Mouse (Mus musculus): ENCODE measurements at regions not wholly inside any gene's neighbourhood (a gene's known extent, or its start where the extent isn't known, plus 50 kb on each side); places are given as distances from the start of the nearest gene placed in this dataset.

DNA sequence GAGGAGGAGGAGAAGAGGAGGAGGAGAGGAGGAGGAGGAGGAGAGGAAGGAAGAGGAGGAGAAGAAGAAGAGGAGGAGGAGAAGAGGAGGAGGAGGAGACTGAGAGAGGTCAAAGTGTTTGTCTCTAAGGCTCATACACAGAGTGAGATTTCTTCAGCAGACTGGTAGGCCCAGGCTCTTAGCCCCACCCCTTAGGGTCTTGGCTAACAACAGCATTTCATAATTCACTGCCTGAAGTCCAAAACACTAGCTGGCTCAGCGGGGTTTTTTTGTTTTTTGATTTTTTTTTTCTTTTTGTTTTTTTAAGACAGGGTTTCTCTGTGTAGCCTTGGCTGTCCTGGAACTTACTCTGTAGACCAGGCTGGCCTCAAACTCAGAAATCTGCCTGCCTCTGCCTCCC, 86.5 kb upstream of the Barx2 start:
- intact Hi-C loops (cut with DNase I; ENCODE audit: low total_unique reads), result no loop called here
- DNase-seq, result no peak

DNA sequence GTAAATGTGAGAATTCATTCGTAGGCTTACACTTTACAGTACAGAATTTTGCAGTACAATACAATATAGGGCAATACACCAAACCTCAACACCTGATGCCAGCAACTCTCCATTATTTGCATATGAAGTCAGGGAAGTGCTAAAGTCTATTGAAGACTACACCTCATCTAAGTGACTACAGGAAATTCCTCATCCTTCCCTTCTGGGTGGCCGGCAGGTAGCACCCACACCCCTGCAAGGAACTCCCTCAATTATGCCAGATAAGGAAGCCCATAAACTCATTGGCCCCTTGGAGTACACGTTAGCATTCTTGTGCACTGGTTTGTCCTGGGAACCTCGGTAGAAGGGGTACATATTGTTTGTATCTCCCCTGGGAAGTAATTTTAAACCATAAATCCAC, 89.7 kb upstream of the Barx2 start:
- DNase-seq, result no peak
- intact Hi-C loops (cut with DNase I; ENCODE audit: low total_unique reads), result no loop called here

DNA sequence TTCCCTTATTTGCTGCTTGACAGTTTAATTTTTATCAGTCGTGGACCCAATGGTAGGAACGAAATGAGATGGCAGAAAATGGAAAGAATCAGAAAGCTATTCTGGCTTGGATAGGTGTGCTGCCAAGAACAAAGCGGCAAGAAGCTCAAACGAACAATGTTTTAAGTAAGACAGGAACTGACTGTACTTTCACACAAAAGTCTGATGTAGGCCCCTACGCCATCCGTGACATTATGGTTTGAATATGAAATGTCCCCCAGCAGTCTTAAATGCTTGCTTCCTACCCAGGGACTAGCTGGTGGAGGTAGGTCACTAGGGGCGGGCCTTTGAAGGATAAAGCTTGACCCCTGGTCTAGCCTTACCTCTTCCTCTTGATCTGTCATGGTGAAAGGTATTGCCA, 90.5 kb upstream of the Barx2 start:
- no peak for DNase-seq
- intact Hi-C loops (cut with DNase I; ENCODE audit: low total_unique reads), result no loop called here

DNA sequence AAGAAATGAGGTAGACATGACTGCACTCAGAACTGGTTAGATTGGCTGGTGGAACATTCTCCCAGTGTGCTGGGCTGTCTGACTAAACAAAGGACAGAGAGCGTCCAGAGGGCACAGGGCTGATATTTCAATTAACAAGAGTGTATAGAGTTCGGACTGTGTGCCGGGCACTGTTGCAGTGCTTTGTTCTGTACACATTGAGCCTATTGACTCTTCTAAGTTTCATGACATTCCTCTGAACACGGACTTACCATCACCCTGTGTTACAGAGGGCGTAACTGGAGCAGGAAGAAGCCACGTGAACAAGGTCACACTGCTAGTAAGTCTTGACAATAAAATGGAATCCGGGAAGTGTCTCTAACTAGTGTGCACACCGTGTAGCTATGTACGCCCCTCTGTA, 92.1 kb upstream of the Barx2 start:
- intact Hi-C loops (cut with DNase I; ENCODE audit: low total_unique reads), result no loop called here
- no peak for DNase-seq

DNA sequence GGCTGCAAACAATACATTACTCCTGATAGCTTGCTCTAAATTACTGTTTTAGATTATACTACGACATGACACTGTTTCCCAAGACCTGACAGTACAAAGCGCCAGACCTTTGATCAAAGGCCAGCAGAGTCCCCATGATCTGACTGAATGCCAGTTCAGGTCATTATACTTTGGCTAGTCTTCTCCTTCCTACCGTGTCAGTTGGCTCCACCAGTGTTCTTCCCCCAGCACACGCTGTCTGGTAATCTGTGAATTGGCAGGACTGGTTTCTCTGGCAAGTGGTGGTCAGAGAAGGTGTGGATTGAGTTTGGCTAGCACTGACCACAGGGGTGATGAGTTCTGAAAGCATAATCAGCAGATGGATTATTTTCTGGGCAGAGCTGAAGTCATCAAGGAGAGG, 93.1 kb upstream of the Barx2 start:
- DNase-seq, result no peak
- intact Hi-C loops (cut with DNase I; ENCODE audit: low total_unique reads), result no loop called here

DNA sequence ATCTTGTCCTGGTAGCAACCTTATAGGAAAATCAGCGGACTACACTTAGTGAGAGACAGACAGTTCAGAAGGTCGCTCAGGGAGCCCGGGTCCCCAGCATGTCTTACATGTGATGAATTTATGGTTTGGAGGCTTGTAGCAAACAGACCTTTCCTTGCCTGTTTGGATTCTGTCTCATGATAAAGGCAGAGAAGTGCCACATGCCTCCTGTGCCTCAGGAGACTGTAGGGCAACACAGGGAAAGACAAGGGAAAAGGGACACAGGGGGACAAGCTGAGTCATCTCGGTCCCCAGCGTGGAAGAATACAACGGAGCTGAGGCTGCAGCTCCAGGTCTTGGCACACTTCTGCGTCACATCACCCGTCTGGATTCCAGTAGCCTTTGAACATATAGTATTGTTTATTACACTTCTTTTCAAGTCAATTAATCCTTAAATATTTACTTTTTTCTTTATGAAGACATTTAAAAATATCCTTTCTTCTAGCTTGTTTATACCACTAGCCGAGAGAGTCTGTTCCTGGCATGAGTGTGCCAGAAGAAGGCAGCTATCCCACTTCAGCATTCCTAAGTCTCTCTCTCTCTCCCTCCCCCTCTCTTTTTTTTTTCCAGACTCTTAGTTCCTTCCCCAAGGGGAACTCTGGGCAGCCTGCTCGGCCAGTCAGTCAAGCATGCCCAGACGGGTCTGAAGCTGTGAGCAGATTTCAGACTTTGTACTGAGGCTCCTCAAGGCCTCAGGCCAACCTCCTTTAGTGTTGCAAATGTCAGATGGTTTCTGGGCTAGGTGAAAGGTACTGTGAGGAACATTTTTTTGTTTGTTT, 97.9 kb upstream of the Barx2 start:
- intact Hi-C loops (cut with DNase I; ENCODE audit: low total_unique reads), result no loop called here

DNA sequence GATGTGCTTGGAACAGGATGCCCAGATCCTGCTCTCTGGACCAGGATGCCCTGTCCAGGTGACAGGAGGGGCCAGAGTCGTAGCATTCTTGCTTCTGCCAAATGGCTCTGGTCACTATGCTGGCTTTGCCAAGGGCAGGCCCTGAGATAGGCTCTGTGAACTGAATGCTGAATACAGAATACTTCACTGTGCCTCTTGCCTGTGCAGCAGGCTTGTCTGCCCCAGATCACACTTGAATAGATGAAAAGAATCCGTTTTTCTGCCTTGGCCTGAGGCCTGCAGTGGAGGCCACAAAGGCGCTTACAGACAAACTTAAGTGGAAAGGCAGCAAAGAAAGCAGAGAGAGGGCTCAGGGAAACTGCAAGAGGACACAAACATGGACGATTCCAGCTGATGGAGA, 99.7 kb upstream of the Arhgap32 start:
- DNase-seq, result no peak
- intact Hi-C loops (cut with DNase I; ENCODE audit: low total_unique reads), result no loop called here

More for the DNA sequence above, 97.9 kb upstream of the Barx2 start:
- peak; percentile 29 for DNase-seq

DNA sequence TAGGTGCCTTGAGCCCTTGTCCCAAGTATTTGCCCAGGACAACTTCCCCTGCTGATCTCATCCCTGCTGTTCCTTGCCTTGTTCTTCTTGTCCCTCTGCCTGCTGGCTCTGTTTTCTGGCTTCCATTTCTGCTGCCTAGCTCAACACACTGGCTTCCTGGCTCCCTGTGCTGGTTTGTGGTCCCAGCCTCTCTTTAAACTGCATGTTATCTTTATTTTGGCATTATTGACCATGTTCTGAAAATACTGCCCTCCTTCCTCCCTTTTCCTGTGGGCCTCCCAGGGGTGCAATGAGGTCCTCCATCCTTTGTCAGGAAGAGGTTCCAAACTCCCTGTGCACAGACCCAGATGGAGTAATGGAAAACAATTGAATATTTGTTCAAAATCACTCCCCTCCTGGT, 97.9 kb upstream of the Arhgap32 start:
- intact Hi-C loops (cut with DNase I; ENCODE audit: low total_unique reads), result no loop called here
- DNase-seq, result peak; percentile 72

DNA sequence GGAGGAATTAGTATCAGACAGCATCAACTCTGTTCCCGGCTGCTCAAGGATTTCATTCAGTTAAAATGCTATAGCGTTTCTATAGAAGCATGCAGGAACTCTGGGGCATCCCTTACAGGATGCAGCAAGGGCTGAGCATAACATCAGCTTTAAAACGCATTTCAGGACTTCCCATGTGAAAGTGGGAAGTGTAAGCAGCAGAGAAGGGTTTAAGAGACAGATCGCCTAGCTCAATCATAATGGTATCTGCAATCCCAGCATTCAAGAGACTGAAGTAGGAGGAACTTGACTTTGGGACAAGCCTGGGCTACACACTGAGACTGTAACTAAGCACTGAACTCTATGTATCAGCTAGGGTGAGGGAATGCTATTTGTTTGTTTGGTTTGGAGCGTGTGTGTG, 96.2 kb upstream of the Arhgap32 start:
- intact Hi-C loops (cut with DNase I; ENCODE audit: low total_unique reads), result no loop called here
- no peak for DNase-seq

DNA sequence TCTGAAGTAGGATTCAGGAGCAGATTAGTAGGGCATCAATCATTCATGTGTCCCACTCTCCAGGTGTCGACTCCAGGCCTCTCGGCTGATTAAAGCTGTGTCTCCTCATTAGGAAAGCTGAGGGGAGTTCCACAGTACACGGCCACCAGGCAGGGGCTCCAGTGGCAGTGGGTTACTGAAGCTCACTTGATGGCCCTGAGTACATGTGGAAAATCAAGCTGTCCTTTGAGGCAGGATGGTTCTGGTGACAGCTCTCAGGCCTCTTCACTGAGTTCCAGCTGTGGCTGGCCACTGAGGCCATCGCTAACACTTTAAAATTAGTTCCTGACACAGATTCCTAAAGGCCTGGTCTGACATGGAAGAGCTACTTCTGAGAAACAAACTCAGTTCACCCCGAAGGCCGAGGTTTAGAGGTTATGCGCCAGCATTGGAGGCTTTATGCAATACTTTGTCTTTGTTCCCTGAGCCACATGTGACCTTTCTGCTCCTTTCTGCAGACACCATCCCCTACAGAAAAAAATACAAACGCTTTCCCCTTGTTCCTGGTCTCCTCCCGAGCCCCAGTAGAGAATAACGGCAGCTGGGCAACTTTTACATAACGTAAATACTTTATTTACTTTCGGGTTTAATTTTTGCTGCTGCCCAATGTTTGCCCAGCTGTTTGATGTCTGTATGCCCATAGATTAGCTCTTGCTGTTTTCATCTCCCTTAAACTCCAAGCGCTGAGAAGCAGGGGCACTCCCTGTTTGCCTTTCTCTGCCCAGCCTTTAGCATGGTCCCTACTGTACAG, 94.8 kb upstream of the Arhgap32 start:
- intact Hi-C loops (cut with DNase I; ENCODE audit: low total_unique reads), result no loop called here
- no peak for DNase-seq

DNA sequence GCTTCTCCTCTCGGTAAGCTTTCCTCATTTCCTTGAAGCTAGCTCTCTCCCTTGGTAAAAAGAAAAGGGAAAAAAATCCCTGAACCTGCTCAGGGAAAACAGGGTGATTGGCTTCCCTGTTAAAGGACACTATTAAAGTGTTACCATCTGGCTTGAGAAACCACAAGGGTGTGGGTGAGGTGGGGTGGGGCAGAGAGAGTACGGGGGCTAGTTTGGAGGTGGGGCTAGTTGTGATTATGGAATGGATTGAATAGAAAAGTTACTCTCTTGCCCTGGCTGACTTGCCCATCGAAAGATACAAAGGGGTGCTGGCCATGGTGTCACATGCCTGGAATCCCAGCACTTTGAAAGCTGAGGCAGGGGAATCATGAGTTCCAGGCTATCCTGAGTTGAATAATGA, 94.2 kb upstream of the Arhgap32 start:
- intact Hi-C loops (cut with DNase I; ENCODE audit: low total_unique reads), result no loop called here
- no peak for DNase-seq

DNA sequence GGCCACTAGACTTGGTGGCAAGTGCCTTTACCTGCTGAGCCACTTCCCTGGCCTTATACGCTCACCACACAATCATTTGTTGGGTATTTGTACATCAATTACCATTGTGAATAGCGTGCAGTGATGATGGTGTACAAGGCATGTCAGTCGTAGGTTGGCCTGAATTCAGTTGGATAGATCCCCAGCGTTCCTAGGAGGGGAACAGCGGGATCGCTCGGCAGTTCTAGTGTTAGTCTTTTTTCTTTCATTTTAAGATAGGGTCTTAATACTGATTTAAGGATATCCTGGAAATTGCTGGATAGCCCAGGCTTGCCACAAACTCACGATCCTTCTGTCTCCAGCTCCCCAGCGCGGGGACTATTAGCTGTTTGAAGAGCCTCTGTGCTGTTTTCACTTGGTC, 92.9 kb upstream of the Arhgap32 start:
- intact Hi-C loops (cut with DNase I; ENCODE audit: low total_unique reads), result no loop called here
- DNase-seq, result no peak

DNA sequence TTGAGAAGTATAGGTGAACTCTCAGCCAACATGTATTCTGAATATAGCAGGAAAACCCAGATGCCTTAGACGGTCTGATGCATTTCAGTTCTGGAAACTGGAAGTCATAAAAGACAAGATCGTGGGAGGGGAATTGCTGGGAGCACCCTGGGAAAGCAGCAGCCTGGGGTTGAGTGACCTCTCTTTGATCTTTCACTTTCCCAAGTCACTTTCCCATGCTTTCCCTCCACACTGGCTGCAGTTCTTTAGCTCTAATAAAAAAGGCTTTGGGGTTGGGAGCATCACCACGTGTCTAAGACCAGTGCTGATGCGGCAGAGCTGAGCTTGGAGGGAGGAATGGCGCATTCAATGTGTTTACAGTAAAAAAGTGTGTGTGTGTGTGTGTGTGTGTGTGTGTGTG, 91.2 kb upstream of the Arhgap32 start:
- intact Hi-C loops (cut with DNase I; ENCODE audit: low total_unique reads), result no loop called here

DNA sequence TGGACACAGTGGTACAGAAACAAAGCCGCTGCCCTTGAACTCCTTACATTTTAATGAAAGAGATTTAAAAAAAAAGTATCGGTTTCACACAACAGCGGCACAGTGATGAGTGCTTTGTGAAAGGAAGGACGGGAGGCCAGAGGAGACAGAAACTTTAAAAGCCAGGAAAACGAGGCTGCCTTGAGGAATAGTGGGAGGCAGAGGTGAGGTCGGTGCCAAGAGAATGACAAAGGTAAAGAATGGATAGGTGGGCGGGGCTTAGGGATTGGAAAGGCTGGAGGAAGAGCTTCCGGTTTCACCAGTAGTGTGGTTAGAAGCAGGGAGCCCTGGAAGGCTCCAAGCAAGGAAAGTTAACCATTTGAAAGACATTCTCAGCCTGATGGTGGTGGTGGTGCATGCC, 88.0 kb upstream of the Arhgap32 start:
- no peak for DNase-seq
- intact Hi-C loops (cut with DNase I; ENCODE audit: low total_unique reads), result no loop called here

More for the DNA sequence above, 91.2 kb upstream of the Arhgap32 start:
- DNase-seq, result no peak

DNA sequence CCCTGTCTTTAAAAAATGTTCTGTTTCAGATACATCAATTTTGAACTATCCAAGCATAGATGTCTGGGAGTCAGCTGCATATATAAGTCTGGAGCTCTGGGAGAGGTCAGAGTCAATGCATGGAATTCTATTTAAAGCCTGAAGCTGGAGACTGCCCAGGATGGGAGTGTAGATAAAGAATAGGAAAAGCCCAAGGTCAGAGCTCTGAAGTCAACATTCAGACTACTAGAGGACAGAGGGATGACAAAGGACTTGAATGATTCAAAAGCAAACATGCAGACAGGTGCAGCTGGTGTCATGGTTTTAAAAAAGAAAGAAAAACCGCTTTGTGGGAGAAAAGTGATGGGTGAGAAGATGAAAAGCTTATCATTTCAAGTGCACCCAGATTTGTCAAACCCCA, 86.9 kb upstream of the Arhgap32 start:
- intact Hi-C loops (cut with DNase I; ENCODE audit: low total_unique reads), result no loop called here
- DNase-seq, result no peak

DNA sequence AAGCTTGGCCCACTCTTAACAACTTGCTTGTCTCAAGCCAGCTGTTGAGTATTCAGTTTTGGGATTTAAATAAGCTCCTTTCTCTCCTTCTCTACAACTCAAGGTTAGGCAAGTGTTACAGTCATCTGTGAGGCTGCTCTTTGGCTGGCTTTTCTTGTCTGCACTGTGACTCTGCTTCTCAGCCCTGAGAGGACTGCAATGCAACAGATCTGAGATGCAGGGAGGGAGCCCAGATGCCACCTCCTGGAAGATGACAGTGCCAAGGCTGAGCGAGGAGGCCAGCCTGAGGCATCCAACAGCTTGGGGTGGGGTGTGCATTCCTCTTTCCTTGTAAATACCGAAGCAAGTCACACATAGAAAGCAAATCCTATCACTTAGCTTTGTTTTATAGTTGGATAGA, 86.2 kb upstream of the Arhgap32 start:
- intact Hi-C loops (cut with DNase I; ENCODE audit: low total_unique reads), result loop anchor here (2.0 kb wide), 1 partner anchor 31 kb away; no protein-coding TSS in a partner anchor
- no peak for DNase-seq

DNA sequence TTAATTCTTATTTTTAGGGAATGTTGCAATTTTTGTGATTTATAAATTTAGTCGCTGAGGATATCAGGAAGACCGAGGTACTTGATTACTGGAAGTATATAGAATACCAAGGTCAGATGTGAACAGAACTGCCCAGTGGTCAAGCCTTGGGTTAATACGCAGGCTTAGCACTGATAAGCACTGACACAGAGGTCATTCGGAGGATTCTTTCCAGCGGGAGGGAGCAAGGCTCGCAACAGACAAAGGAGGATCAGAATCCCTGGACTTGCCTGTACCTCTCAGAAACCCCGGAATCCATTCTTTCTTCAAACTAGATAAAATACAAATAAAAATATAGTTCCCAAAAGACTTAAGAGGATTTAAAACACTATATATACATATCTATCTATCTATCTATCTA, 85.7 kb upstream of the Arhgap32 start:
- DNase-seq, result no peak
- intact Hi-C loops (cut with DNase I; ENCODE audit: low total_unique reads), result loop anchor here (2.0 kb wide), 1 partner anchor 31 kb away; no protein-coding TSS in a partner anchor

DNA sequence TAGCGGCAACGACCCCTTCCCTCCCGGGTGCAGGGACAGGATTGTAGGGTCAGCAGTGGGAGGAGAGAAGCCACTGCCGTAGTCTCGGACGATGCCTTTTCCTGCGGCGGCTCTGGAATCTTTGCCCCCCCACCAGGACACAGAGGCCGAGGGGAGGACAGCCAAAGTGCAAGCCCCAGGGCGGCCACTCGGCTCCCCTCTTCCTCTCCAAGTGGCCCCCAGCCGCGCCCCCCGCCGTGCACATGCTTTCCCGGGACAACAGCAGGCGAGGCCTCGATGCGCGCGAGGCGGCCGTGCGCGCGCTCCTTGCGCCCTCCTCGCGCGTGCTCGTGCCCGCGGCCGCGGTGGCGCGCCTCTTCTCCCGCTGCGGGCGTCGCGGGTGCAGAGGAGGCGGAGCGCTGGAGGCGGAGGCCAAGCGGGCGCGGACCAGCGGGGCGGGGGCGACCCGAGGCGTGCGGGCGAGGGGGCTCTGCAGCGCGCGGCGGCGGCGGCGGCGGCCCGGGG, 83.9 kb upstream of the Arhgap32 start:
- intact Hi-C loops (cut with DNase I; ENCODE audit: low total_unique reads), result loop anchor here (2.0 kb wide), 1 partner anchor 29 kb away; no protein-coding TSS in a partner anchor
- peak; percentile 85 for DNase-seq

DNA sequence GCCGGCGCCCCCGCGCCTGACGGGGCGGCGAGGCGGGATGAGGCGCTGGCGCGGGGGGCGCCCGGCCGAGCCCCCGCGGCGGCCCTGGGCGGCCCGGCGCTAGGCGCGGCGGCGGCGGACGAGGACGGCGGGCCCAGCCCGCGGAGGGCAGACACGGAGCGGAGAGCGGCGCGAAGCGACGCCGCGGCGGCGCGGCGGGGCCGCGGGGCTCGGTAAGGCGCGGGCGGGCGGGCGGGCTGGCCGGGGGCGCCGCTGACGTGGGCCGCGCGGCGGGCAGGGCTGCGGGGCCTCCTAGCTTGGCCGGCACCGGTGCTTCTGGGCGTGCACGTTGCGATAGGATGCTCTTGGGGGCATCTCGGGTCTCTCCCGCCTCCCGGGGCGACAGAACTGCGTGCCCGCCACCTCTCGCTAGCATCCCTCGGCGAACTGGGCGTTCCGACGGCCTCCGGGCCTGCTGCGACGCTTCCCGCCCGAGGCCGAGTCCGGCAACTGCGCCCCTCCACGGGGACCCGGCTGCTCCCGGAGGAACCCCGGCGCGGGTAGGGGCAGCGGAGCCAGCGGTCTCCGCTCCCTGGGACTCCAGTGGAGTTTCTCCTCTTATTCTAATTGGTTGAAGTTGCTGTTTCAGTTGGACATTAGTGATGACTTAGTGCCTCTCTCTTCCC, 83.3 kb upstream of the Arhgap32 start:
- DNase-seq, result peak; percentile 48
- intact Hi-C loops (cut with DNase I; ENCODE audit: low total_unique reads), result no loop called here

DNA sequence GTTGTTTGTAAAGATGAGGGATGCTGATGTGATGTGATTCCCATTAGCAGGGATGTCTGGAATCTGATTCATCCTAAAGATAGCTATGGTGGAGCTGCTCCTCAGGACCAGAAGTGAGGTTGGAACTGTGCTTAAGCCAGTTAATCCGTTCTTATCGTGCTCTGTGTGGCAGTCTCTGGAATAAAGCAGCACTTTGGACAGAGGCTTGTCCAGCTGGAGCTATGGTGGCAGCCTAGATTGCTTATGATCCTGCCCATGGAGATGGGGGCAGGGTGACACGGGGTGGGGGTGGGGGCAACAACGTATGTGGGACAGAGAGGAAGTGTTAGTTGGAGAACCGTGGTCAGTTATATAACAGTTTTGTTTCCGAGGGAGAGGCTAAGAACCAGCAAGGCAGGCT, 82.0 kb upstream of the Arhgap32 start:
- no peak for DNase-seq
- intact Hi-C loops (cut with DNase I; ENCODE audit: low total_unique reads), result no loop called here
